8 mouse cellular contexts compared by ENCODE assay signal in genomic region chr6:88518404-88519263, GRCm38 (mm10). TPM values are rescaled to one million over a fixed set of nuclear protein-coding genes. Genes with fewer than 3 reads are reported as not detected.
DNase-seq lines count a peak whose midpoint lies in the region; ATAC-seq and TF ChIP-seq lines count a peak whose summit lies in the region.

Gene Sec61a1, minus strand, starts transcription at chr6:88518905.

- peak; percentile 93 for DNase-seq in G1E (ENCODE audit: low spot score)
- DNase-seq in cerebellum, adult 18-20 months: peak; percentile 96 to 98
- peak; percentile 92 to 94 for DNase-seq in heart, postnatal 36 days
- DNase-seq in layer of hippocampus, adult 2 months (ENCODE audit: low spot score in 2 of 2): peak; percentile 95 to 96
- peak; percentile 98 for DNase-seq in lung, embryonic 14.5 days
- DNase-seq in thymus, adult 2 months: peak; percentile 95

- peak within 1 kb of the TSS; percentile 89 for H3K27ac ChIP-seq in forebrain, embryonic 16.5 days (ENCODE audit: low read length)
- H3K27ac ChIP-seq in layer of hippocampus, adult 2 months: peak within 1 kb of the TSS; percentile 95
- peak within 1 kb of the TSS; percentile 90 for H3K27ac ChIP-seq in lung, embryonic 14.5 days (ENCODE audit: low read depth)
- peak within 1 kb of the TSS; percentile 94 for H3K27ac ChIP-seq in olfactory bulb, adult 2 months (ENCODE audit: insufficient read depth, low read depth, low read length)
- peak within 1 kb of the TSS; percentile 60 for H3K27ac ChIP-seq in thymus, adult 2 months (ENCODE audit: control insufficient read depth, insufficient read depth, low read length)

- H3K9me3 ChIP-seq in G1E (replicated peaks): no peaks in the 10 kb centered on the region
- no peaks in the 10 kb centered on the region for H3K9me3 ChIP-seq in forebrain, embryonic 16.5 days (ENCODE audit: control insufficient read depth, low read length)
- no peaks in the 10 kb centered on the region for H3K9me3 ChIP-seq in lung, embryonic 14.5 days (ENCODE audit: low read depth, low read length)

- H3K36me3 ChIP-seq in G1E (replicated peaks): peaks cover 36% of the 10 kb centered on the region
- H3K36me3 ChIP-seq in forebrain, embryonic 16.5 days (ENCODE audit: control insufficient read depth, insufficient read depth): peaks cover 10% of the 10 kb centered on the region
- H3K36me3 ChIP-seq in lung, embryonic 14.5 days (ENCODE audit: insufficient read depth): peaks cover 31% of the 10 kb centered on the region
- peaks cover 10% of the 10 kb centered on the region for H3K36me3 ChIP-seq in thymus, adult 2 months (ENCODE audit: control insufficient read depth, insufficient read depth, low read length)

- WGBS in forebrain, embryonic 16.5 days: 1% methylated on average over 80 of the region's 80 CpGs
- under 1% methylated on average over 80 of the region's 80 CpGs for WGBS in lung, embryonic 14.5 days
- WGBS in olfactory bulb, adult 2 months: under 1% methylated on average over 80 of the region's 80 CpGs
- under 1% methylated on average over 80 of the region's 80 CpGs for WGBS in thymus, adult 2 months

- peak within 1 kb of the TSS; percentile 96 for H3K4me3 ChIP-seq in G1E (ENCODE audit: low read depth, low read length)
- H3K4me3 ChIP-seq in forebrain, embryonic 16.5 days (replicated peaks; ENCODE audit: low read length): peak within 1 kb of the TSS; percentile 88
- peak within 1 kb of the TSS; percentile 91 for H3K4me3 ChIP-seq in layer of hippocampus, adult 2 months
- peak within 1 kb of the TSS; percentile 89 for H3K4me3 ChIP-seq in lung, embryonic 14.5 days (ENCODE audit: low read depth, low read length)
- H3K4me3 ChIP-seq in olfactory bulb, adult 2 months (ENCODE audit: insufficient read depth, low read depth, low read length): peak within 1 kb of the TSS; percentile 96
- peak within 1 kb of the TSS; percentile 83 for H3K4me3 ChIP-seq in thymus, adult 2 months (ENCODE audit: control insufficient read depth, insufficient read depth, low read length)

- H3K9ac ChIP-seq in forebrain, embryonic 16.5 days (replicated peaks; ENCODE audit: low read depth, low read length): peak within 1 kb of the TSS; percentile 90
- peak within 1 kb of the TSS; percentile 97 for H3K9ac ChIP-seq in lung, embryonic 14.5 days

- ATAC-seq in G1E (ENCODE audit: extremely low read depth, insufficient number of reproducible peaks, low FRiP score, poor library complexity, severe bottlenecking): peak; percentile 98
- peak; percentile 98 for ATAC-seq in forebrain, embryonic 16.5 days
- ATAC-seq in lung, embryonic 14.5 days (ENCODE audit: insufficient read depth): peak; percentile 98

- H3K4me2 ChIP-seq in forebrain, embryonic 16.5 days (ENCODE audit: low read length): peak within 1 kb of the TSS; percentile 90
- peak within 1 kb of the TSS; percentile 93 for H3K4me2 ChIP-seq in lung, embryonic 14.5 days

- TF ChIP-seq CTCF in G1E (IDR thresholded peaks at IDR 0.05; ENCODE audit: low read depth, low read length): no peak
- TF ChIP-seq CTCF in layer of hippocampus, adult 2 months (conservative IDR thresholded peaks at IDR 0.05): peak; percentile 37
- TF ChIP-seq CTCF in lung, embryonic 14.5 days (IDR thresholded peaks at IDR 0.05; ENCODE audit: low read depth): no peak
- no peak for TF ChIP-seq CTCF in olfactory bulb, adult 2 months (IDR thresholded peaks at IDR 0.05; ENCODE audit: insufficient read depth, low read depth, low read length)
- peak; percentile 49; the same call in 1 of the 2 replicates for TF ChIP-seq CTCF in thymus, adult 2 months (IDR thresholded peaks at IDR 0.05; ENCODE audit: borderline replicate concordance, control insufficient read depth, extremely low read depth, insufficient read depth, low read length, poor library complexity)

- H3K27me3 ChIP-seq in G1E (ENCODE audit: insufficient read depth, low read length): peaks cover 17% of the 10 kb centered on the region
- H3K27me3 ChIP-seq in forebrain, embryonic 16.5 days (replicated peaks; ENCODE audit: control insufficient read depth, insufficient read depth, low read length): no peaks in the 10 kb centered on the region
- H3K27me3 ChIP-seq in lung, embryonic 14.5 days (ENCODE audit: insufficient read depth, low read length): no peaks in the 10 kb centered on the region
- no peaks in the 10 kb centered on the region for H3K27me3 ChIP-seq in thymus, adult 2 months (ENCODE audit: control insufficient read depth, insufficient read depth, low read length)

- H3K4me1 ChIP-seq in G1E (ENCODE audit: insufficient read depth, low read depth, low read length): peaks cover 64% of the 10 kb centered on the region
- peaks cover 21% of the 10 kb centered on the region for H3K4me1 ChIP-seq in forebrain, embryonic 16.5 days (replicated peaks; ENCODE audit: control insufficient read depth, insufficient read depth, low read length)
- peaks cover 4% of the 10 kb centered on the region for H3K4me1 ChIP-seq in lung, embryonic 14.5 days (ENCODE audit: insufficient read depth)
- peaks cover 10% of the 10 kb centered on the region for H3K4me1 ChIP-seq in olfactory bulb, adult 2 months (ENCODE audit: control insufficient read depth, insufficient read depth, low read length)
- H3K4me1 ChIP-seq in thymus, adult 2 months (replicated peaks; ENCODE audit: control insufficient read depth, insufficient read depth, low read length): peaks cover 20% of the 10 kb centered on the region

- intact Hi-C loops in heart, postnatal 36 days (cut with DNase I): loop anchor here (5.0 kb wide), 1 partner anchor 51 kb away; the partner anchor contains the start of gene Ruvbl1

- TF ChIP-seq POLR2A in olfactory bulb, adult 2 months (IDR thresholded peaks at IDR 0.05; ENCODE audit: insufficient read depth, low read depth, low read length): peak; percentile 79
- TF ChIP-seq POLR2A in thymus, adult 2 months (IDR thresholded peaks at IDR 0.05; ENCODE audit: control insufficient read depth, extremely low read depth, insufficient read depth, low read length, poor library complexity): peak; percentile 92

RNA-seq across cellular contexts. Expression of gene Sec61a1, which starts in this region (rescaled TPM):
- 182 and 243 TPM in 2 replicates for total RNA-seq in G1E (2014; fragmentation: Nextera tagmentation)
- total RNA-seq in G1E (2017): 86.0 and 93.2 TPM in 2 replicates
- polyA plus RNA-seq in G1E (2012): 62.3 and 76.1 TPM in 2 replicates
- 170 and 178 TPM in 2 replicates for polyA plus RNA-seq in forebrain, embryonic 16.5 days (2015; fragmentation: Nextera tagmentation; extraction: Ambion mirVana)
- 10 to 100 TPM; 46.7 to 47.7 TPM for total RNA-seq in heart, postnatal 36 days (2021)
- 10 to 100 TPM; 80.9 to 94.0 TPM for total RNA-seq in layer of hippocampus, adult 2 months (2021)
- 241 and 249 TPM in 2 replicates for polyA plus RNA-seq in lung, embryonic 14.5 days (2014; fragmentation: Nextera tagmentation; extraction: Ambion mirVana)
- not detected in 2 replicates for polyA plus RNA-seq in olfactory bulb, adult 2 months (2012; ENCODE audit: insufficient read depth, insufficient read length, low replicate concordance, missing spikeins)
- 287 and 301 TPM in 2 replicates for polyA plus RNA-seq in thymus, adult 2 months (2012; rRNA removed)

Comparison
In these comparisons a context has a peak if more than half of its experiments do, and no peak if none do; other contexts are left out.
1. Peak in every context shown above with its lines: DNase-seq, ATAC-seq, H3K4me3 ChIP-seq and H3K27ac ChIP-seq.
2. RNA of gene Sec61a1 (polyA plus RNA-seq): 287 to 301 TPM in thymus, adult 2 months, 241 to 249 TPM in lung, embryonic 14.5 days, 170 to 178 TPM in forebrain, embryonic 16.5 days and 62.3 to 76.1 TPM in G1E; not detected in olfactory bulb, adult 2 months; every median in the first group is over 10 times any median in the second.
3. CTCF ChIP-seq: peak in layer of hippocampus, adult 2 months (single experiment) and thymus, adult 2 months (single experiment); none in G1E (single experiment), lung, embryonic 14.5 days (single experiment) and olfactory bulb, adult 2 months (single experiment).